Mouse (Mus musculus): ENCODE measurements around the gene Pkd1l3. TPM values are rescaled to one million over a fixed set of nuclear protein-coding genes. Genes with fewer than 3 reads are reported as not detected.

The Pkd1l3 gene
- polyA plus RNA-seq, 1 experiment, result 35.9 TPM

DNA sequence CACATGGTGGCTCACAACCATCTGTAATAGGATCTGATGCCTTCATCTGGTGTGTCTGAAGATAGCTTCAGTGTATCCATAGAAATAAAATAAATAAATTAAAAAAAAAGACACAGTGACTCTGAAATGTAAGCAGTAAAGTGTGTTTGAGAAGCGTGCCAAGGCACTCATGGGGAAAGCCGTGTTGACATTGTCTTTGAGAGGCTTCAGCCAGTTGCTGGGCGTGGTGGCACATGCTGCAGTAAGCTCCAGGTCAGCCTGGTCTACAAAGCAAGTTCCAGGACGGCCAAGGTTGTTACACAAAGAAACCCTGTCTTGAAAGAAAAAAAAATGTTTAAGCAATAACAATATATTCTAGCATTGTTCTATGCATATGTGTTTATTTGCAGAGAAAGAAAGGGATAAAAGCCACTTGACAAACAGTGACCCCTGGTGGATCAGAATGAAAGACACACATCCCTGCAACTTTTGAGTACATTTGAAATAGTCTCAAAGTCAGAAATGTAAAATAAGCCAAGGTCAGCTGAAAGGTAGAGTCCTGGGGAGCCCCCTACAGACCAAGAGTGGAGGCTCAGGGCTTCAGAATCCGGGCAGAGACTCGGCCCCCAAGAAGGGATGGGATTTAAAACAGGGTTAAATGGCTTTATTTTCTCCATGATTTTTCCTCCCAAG lies 21.1 kb upstream of the Pkd1l3 start:
- no peaks in the 10 kb centered on the region for H3K27me3 ChIP-seq (ENCODE audit: control insufficient read depth, insufficient read depth, low read length)
- no peak overlapping the region for H3K27ac ChIP-seq (ENCODE audit: control insufficient read depth, insufficient read depth, low read depth, low read length)
- TF ChIP-seq POLR2A (IDR thresholded peaks at IDR 0.05; ENCODE audit: control insufficient read depth, low read depth, low read length) (no peak), CTCF (IDR thresholded peaks at IDR 0.05; ENCODE audit: control insufficient read depth, insufficient read depth, insufficient replicate concordance, low read depth, low read length) (no peak)
- no peaks in the 10 kb centered on the region for H3K4me1 ChIP-seq (ENCODE audit: control insufficient read depth, insufficient read depth, low read length)
- peaks cover 3% of the 10 kb centered on the region; the same call in 1 of the 2 replicates for H3K36me3 ChIP-seq (ENCODE audit: control insufficient read depth, insufficient read depth, low read length)
- H3K4me3 ChIP-seq (ENCODE audit: control insufficient read depth, low read depth, low read length), result no peak overlapping the region

DNA sequence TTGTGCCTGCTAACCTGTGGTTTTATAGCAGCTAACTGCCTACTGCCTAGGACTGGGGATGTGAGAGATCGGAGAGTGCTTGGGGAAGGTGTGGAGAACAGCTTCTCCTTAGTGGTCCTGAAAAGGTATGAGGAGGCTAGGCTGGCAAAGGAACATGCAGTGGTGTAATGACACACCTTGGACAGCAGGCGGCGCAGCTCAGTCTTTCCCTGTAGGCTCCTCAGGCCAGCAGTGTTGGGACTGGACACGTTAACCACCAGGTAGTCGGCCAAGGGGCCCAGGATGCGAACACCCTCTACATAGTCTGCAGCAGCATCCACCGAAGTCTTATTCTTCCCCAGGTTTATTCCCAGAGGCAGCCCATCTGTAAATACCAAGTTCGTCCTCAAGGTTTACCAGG lies 18.5 kb upstream of the Pkd1l3 start:
- H3K27ac ChIP-seq (ENCODE audit: control insufficient read depth, insufficient read depth, low read depth, low read length), result no peak overlapping the region
- peaks cover 3% of the 10 kb centered on the region; the same call in 1 of the 2 replicates for H3K36me3 ChIP-seq (ENCODE audit: control insufficient read depth, insufficient read depth, low read length)
- H3K27me3 ChIP-seq (ENCODE audit: control insufficient read depth, insufficient read depth, low read length), result no peaks in the 10 kb centered on the region
- TF ChIP-seq POLR2A (IDR thresholded peaks at IDR 0.05; ENCODE audit: control insufficient read depth, low read depth, low read length) (no peak), CTCF (IDR thresholded peaks at IDR 0.05; ENCODE audit: control insufficient read depth, insufficient read depth, insufficient replicate concordance, low read depth, low read length) (peak; percentile 89; the same call in 1 of the 2 replicates)
- no peaks in the 10 kb centered on the region for H3K4me1 ChIP-seq (ENCODE audit: control insufficient read depth, insufficient read depth, low read length)
- H3K4me3 ChIP-seq (ENCODE audit: control insufficient read depth, low read depth, low read length), result no peak overlapping the region

DNA sequence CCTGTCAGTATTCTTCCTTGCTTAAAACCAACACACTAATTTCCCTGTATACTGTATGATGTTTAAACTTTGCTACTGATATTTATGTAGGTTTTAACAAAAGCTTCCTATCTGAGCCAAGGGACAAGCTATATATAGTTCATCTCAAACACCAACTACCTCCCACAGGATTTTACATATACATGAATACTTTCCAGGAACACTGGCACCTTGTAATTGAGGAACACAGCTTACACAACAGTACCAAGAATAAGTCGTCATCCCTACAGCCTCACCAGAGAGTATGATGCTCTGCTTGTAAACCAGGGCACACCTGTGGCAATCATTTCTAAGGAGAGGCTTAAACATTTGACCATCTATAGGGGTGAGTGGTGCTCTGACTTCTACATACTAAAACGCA lies 7.6 kb upstream of the Pkd1l3 start:
- TF ChIP-seq CTCF (IDR thresholded peaks at IDR 0.05; ENCODE audit: control insufficient read depth, insufficient read depth, insufficient replicate concordance, low read depth, low read length) (no peak), POLR2A (IDR thresholded peaks at IDR 0.05; ENCODE audit: control insufficient read depth, low read depth, low read length) (no peak)
- H3K36me3 ChIP-seq (ENCODE audit: control insufficient read depth, insufficient read depth, low read length), result peaks cover 2% of the 10 kb centered on the region; the same call in 1 of the 2 replicates

DNA sequence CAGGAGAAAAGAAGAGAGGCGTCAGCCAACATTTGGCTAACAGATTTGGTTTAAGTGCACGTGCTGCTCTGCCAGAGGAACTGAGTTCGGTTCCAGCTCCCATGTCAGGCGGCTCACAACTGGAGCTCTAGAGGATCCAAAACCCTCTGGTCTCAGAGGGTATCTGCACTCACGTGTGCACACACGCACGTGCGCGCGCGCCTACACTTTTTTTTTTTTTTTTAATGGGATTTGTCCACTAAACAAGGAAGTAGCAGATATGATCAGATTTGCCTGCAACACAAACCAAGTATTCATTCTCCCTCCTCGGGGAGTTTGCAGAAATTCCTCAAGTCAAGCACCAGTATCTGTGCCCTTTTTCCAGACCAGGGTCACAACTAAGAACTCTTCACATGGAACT lies 6.7 kb upstream of the Pkd1l3 start:
- peak overlapping the region; percentile 99 for H3K4me3 ChIP-seq (ENCODE audit: control insufficient read depth, low read depth, low read length)
- H3K36me3 ChIP-seq (ENCODE audit: control insufficient read depth, insufficient read depth, low read length), result peaks cover 2% of the 10 kb centered on the region; the same call in 1 of the 2 replicates
- H3K27ac ChIP-seq (ENCODE audit: control insufficient read depth, insufficient read depth, low read depth, low read length), result no peak overlapping the region
- peaks cover 6% of the 10 kb centered on the region for H3K4me1 ChIP-seq (ENCODE audit: control insufficient read depth, insufficient read depth, low read length)
- TF ChIP-seq POLR2A (IDR thresholded peaks at IDR 0.05; ENCODE audit: control insufficient read depth, low read depth, low read length), result no peak
- TF ChIP-seq CTCF (IDR thresholded peaks at IDR 0.05; ENCODE audit: control insufficient read depth, insufficient read depth, insufficient replicate concordance, low read depth, low read length), result no peak
- H3K27me3 ChIP-seq (ENCODE audit: control insufficient read depth, insufficient read depth, low read length), result no peaks in the 10 kb centered on the region

More for the DNA sequence above, 7.6 kb upstream of the Pkd1l3 start:
- no peak overlapping the region for H3K27ac ChIP-seq (ENCODE audit: control insufficient read depth, insufficient read depth, low read depth, low read length)
- H3K27me3 ChIP-seq (ENCODE audit: control insufficient read depth, insufficient read depth, low read length), result no peaks in the 10 kb centered on the region
- no peak overlapping the region for H3K4me3 ChIP-seq (ENCODE audit: control insufficient read depth, low read depth, low read length)
- H3K4me1 ChIP-seq (ENCODE audit: control insufficient read depth, insufficient read depth, low read length), result peaks cover 6% of the 10 kb centered on the region

DNA sequence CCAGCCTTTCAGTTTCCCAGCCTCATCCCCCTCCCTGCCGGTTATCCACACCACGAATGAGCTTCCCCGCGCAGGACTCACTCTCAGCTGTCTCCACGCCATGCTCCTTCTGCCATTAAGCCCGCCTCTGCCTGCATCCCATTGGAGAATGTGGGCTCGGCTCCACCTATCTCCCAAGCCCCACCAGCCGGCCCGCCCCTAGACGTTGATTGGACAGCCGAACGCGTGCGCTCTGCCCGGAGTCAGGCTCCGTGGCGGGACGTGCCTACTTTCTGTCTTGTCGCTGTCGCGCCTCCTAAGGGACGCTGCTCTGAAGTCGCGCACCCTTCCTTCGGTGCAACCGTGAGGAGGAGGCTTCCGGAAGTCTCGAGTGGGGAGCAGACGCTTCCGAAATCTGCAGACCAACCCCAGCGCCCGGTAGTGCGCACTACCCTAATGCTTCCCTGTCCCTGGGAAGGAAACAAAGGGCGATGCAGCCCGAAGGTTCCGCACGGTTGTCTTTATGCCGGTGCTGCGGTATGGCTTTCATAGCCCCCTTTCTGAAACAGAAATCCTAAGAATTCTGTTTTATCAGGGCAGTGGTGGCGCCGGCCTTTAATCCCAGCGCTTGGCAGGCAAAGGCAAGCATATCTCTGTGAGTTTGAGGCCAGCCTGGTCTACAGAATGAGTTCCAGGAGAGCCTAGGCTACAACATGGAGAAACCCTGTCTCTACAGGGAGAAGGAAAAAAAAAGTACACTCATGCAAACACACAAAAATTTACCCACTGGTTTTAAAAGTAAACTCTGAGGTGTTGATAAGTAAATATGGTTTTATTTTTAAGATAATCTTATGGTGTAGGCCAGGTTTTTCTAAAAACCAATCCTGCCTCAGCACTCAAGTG lies 5.8 kb upstream of the Pkd1l3 start, which contains the start of gene Dhodh:
Gene Dhodh (minus strand): TSS at position 403 of the 882 bp plus-strand sequence.
- peaks cover 6% of the 10 kb centered on the region for H3K4me1 ChIP-seq (ENCODE audit: control insufficient read depth, insufficient read depth, low read length)
- H3K27ac ChIP-seq (ENCODE audit: control insufficient read depth, insufficient read depth, low read depth, low read length), result peak within 1 kb of the TSS; percentile 95
- peak within 1 kb of the TSS; percentile 99 for H3K4me3 ChIP-seq (ENCODE audit: control insufficient read depth, low read depth, low read length)
- H3K36me3 ChIP-seq (ENCODE audit: control insufficient read depth, insufficient read depth, low read length), result no peaks in the 10 kb centered on the region
- H3K27me3 ChIP-seq (ENCODE audit: control insufficient read depth, insufficient read depth, low read length), result no peaks in the 10 kb centered on the region
- TF ChIP-seq CTCF (IDR thresholded peaks at IDR 0.05; ENCODE audit: control insufficient read depth, insufficient read depth, insufficient replicate concordance, low read depth, low read length), result no peak
- peak; percentile 93 for TF ChIP-seq POLR2A (IDR thresholded peaks at IDR 0.05; ENCODE audit: control insufficient read depth, low read depth, low read length)

DNA sequence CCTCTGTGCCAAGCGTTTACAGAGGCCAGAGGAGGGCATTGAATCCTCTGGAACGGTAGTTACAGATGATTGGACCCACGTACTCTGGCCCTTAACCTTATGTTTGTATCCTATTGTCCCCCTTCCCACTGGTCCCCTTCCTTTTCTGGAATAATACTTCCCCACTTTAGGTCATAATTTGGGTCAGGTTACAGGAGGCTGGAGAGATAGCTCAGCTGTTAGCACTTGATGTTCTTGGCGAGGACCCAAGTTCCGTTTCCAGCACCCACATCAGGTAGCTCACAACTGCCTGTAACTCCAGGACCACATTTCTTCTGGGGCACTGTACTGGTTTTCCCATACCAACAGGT lies 5.2 kb upstream of the Pkd1l3 start:
- TF ChIP-seq CTCF (IDR thresholded peaks at IDR 0.05; ENCODE audit: control insufficient read depth, insufficient read depth, insufficient replicate concordance, low read depth, low read length), result no peak
- no peak for TF ChIP-seq POLR2A (IDR thresholded peaks at IDR 0.05; ENCODE audit: control insufficient read depth, low read depth, low read length)
- no peaks in the 10 kb centered on the region for H3K27me3 ChIP-seq (ENCODE audit: control insufficient read depth, insufficient read depth, low read length)
- peak overlapping the region; percentile 25; the same call in 1 of the 2 replicates for H3K27ac ChIP-seq (ENCODE audit: control insufficient read depth, insufficient read depth, low read depth, low read length)
- no peak overlapping the region for H3K4me3 ChIP-seq (ENCODE audit: control insufficient read depth, low read depth, low read length)
- peaks cover 6% of the 10 kb centered on the region for H3K4me1 ChIP-seq (ENCODE audit: control insufficient read depth, insufficient read depth, low read length)
- no peaks in the 10 kb centered on the region for H3K36me3 ChIP-seq (ENCODE audit: control insufficient read depth, insufficient read depth, low read length)

DNA sequence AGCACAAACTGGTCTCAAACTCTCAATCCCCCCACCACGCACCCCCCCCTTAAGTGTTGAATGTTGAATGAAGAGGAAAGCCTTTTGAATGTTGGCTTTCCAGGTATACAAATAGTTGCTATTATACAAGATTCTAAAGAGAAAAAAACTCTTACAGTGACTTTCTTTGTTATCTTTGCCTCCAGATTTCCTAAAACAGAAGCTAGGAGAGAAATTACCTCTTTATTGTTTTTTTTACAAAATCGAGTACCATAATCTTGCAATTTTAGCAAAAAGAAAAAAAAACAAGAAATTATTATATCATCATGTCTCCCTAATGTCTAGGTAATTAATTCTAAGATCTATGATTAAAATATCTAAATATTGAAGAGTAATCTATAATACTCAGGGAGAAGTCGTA lies 1.3 kb downstream of the Pkd1l3 start:
- H3K27ac ChIP-seq (ENCODE audit: control insufficient read depth, insufficient read depth, low read depth, low read length), result no peak overlapping the region
- no peaks in the 10 kb centered on the region for H3K36me3 ChIP-seq (ENCODE audit: control insufficient read depth, insufficient read depth, low read length)
- H3K27me3 ChIP-seq (ENCODE audit: control insufficient read depth, insufficient read depth, low read length), result no peaks in the 10 kb centered on the region
- H3K4me3 ChIP-seq (ENCODE audit: control insufficient read depth, low read depth, low read length), result peak overlapping the region; percentile 80
- no peaks in the 10 kb centered on the region for H3K4me1 ChIP-seq (ENCODE audit: control insufficient read depth, insufficient read depth, low read length)
- TF ChIP-seq CTCF (IDR thresholded peaks at IDR 0.05; ENCODE audit: control insufficient read depth, insufficient read depth, insufficient replicate concordance, low read depth, low read length) (no peak), POLR2A (IDR thresholded peaks at IDR 0.05; ENCODE audit: control insufficient read depth, low read depth, low read length) (no peak)

Data from testis, adult 2 months (tissue).